Mouse (Mus musculus) forebrain, embryonic 10.5 days (tissue): Measurements from ENCODE around the gene Tprn. TPM values are rescaled to one million over a fixed set of nuclear protein-coding genes. Genes with fewer than 3 reads are reported as not detected.

Experiments used
- DNase-seq: peaks from one replicate; pipeline ENCODE4 v3.0.0-alpha.2; 2017; ENCODE audit warnings: low spot score; ENCODE audit errors: extremely low spot score
- H3K27ac ChIP-seq: fragments of 300-500 bp; sonication (generic); 2 replicates; pipeline ENCODE4 v1.5.1; 2016; ENCODE audit warnings: mild to moderate bottlenecking
- H3K27me3 ChIP-seq: fragments of 300-500 bp; sonication (generic); 2 replicates; pipeline ENCODE4 v1.6.1; 2016; ENCODE audit warnings: mild to moderate bottlenecking; ENCODE audit not compliant: poor library complexity, severe bottlenecking
- H3K36me3 ChIP-seq: fragments of 300-500 bp; sonication (generic); replicated peaks from 2 replicates; pipeline ENCODE4 v1.6.1; 2016; ENCODE audit warnings: mild to moderate bottlenecking, moderate library complexity
- H3K4me1 ChIP-seq: fragments of 300-500 bp; sonication (generic); 2 replicates; pipeline ENCODE4 v1.6.1; 2016
- H3K4me3 ChIP-seq: fragments of 300-500 bp; sonication (generic); 2 replicates; pipeline ENCODE4 v1.5.1; 2016; ENCODE audit warnings: mild to moderate bottlenecking, moderate library complexity
- H3K9me3 ChIP-seq: fragments of 300-500 bp; sonication (generic); 2 replicates; pipeline ENCODE4 v1.6.1; 2016; ENCODE audit warnings: mild to moderate bottlenecking, moderate library complexity
- WGBS: fragments of 180-500 bp; shearing (Covaris S2); methylation state at CpG from one replicate; pipeline ENCODE4 v1.1.7; 2016; 5-methylcytosine and 5-hydroxymethylcytosine counted together
- polyA plus RNA-seq: library from polyadenylated mRNA; unstranded; fragments of >200 nt; fragmentation: Nextera tagmentation; extraction: Ambion mirVana; gene quantifications from 2 replicates; pipeline ENCODE4 v1.2.1, GENCODE M21; 2016

Gene Tprn
- polyA plus RNA-seq, 1 experiment from 2014 or later, result 6.5 TPM

- H3K4me3 ChIP-seq, result peak within 1 kb of the TSS; percentile 49
- H3K27me3 ChIP-seq, result peaks cover 74% of the 10 kb centered on the region
- H3K4me1 ChIP-seq, result peaks cover 10% of the 10 kb centered on the region
- H3K9me3 ChIP-seq, result no peaks in the 10 kb centered on the region
- peak; percentile 67 for DNase-seq
- H3K27ac ChIP-seq, result no peak within 1 kb of the TSS
- 9% methylated on average over 58 of the region's 58 CpGs for WGBS
- no peaks in the 10 kb centered on the region for H3K36me3 ChIP-seq
Observed at GRCm38 (mm10) chr2:25318971-25319773, 56.8 kb downstream of the Tprn start, which contains the start of gene Grin1. Gene Grin1, minus strand, starts transcription at chr2:25319187.

Other genes starting within 250 kb of the Tprn start
- gene Nsmf, start 208.3 kb upstream of the Tprn start, polyA plus RNA-seq, result 62.7 and 64.7 TPM in 2 replicates
- not detected in 2 replicates for gene Entpd8, start 182.3 kb upstream of the Tprn start, polyA plus RNA-seq
- gene Noxa1, start 167.5 kb upstream of the Tprn start, polyA plus RNA-seq, result 0.26 and 0.29 TPM in 2 replicates
- gene Nrarp, start 81.9 kb upstream of the Tprn start, polyA plus RNA-seq, result 37.4 and 40.7 TPM in 2 replicates
- 1.3 and 1.5 TPM in 2 replicates for gene Tor4a, start 65.7 kb upstream of the Tprn start, polyA plus RNA-seq
- 128 and 130 TPM in 2 replicates for gene Nelfb, start 51.1 kb upstream of the Tprn start, polyA plus RNA-seq
- not detected in 2 replicates for gene Stpg3, start 48.0 kb upstream of the Tprn start, polyA plus RNA-seq
- 0.67 and 0.80 TPM in 2 replicates for gene Fam166a, start 43.9 kb upstream of the Tprn start, polyA plus RNA-seq
- 736 and 780 TPM in 2 replicates for gene Tubb4b, start 37.9 kb upstream of the Tprn start, polyA plus RNA-seq
- not detected in 2 replicates for gene Slc34a3, start 28.3 kb upstream of the Tprn start, polyA plus RNA-seq
- gene Rnf224, start 25.8 kb upstream of the Tprn start, polyA plus RNA-seq, result not detected in 2 replicates
- gene Rnf208, start 20.4 kb upstream of the Tprn start, polyA plus RNA-seq, result 23.3 and 26.5 TPM in 2 replicates
- gene Cysrt1, start 20.2 kb upstream of the Tprn start, polyA plus RNA-seq, result 0.18 and 0.22 TPM in 2 replicates
- 6.9 and 7.0 TPM in 2 replicates for gene AL732309.1, start 15.8 kb upstream of the Tprn start, polyA plus RNA-seq
- 15.9 and 17.9 TPM in 2 replicates for gene Tmem203, start 7.2 kb upstream of the Tprn start, polyA plus RNA-seq
- gene Ssna1, start 9.8 kb downstream of the Tprn start, polyA plus RNA-seq, result 231 and 247 TPM in 2 replicates
- 136 and 142 TPM in 2 replicates for gene Anapc2, start 9.9 kb downstream of the Tprn start, polyA plus RNA-seq
- gene Tmem210, start 25.5 kb downstream of the Tprn start, polyA plus RNA-seq, result not detected in 2 replicates
- not detected in 2 replicates for gene Lrrc26, start 27.3 kb downstream of the Tprn start, polyA plus RNA-seq
- 0.87 and 1.3 TPM in 2 replicates for gene Grin1, start 56.6 kb downstream of the Tprn start, polyA plus RNA-seq
- 53.5 and 58.9 TPM in 2 replicates for gene Man1b1, start 69.7 kb downstream of the Tprn start, polyA plus RNA-seq
- gene Dpp7, start 93.7 kb downstream of the Tprn start, polyA plus RNA-seq, result 17.6 and 21.8 TPM in 2 replicates
- gene Uap1l1, start 103.1 kb downstream of the Tprn start, polyA plus RNA-seq, result 7.3 and 7.9 TPM in 2 replicates
- gene Sapcd2, start 109.7 kb downstream of the Tprn start, polyA plus RNA-seq, result 93.7 and 96.1 TPM in 2 replicates
- gene Entpd2, start 133.3 kb downstream of the Tprn start, polyA plus RNA-seq, result 0.11 TPM in 1 of 2 replicates, not detected in the other
- gene Npdc1, start 136.7 kb downstream of the Tprn start, polyA plus RNA-seq, result 53.4 and 62.2 TPM in 2 replicates
- gene Fut7, start 160.6 kb downstream of the Tprn start, polyA plus RNA-seq, result not detected in 2 replicates
- gene Abca2, start 166.1 kb downstream of the Tprn start, polyA plus RNA-seq, result 8.8 and 9.0 TPM in 2 replicates
- gene Clic3, start 194.2 kb downstream of the Tprn start, polyA plus RNA-seq, result 0.57 TPM in 2 replicates
- gene Paxx, start 198.5 kb downstream of the Tprn start, polyA plus RNA-seq, result 12.4 and 15.5 TPM in 2 replicates
- 0.31 TPM in 1 of 2 replicates, not detected in the other for gene Ptgds, start 207.4 kb downstream of the Tprn start, polyA plus RNA-seq
- not detected in 2 replicates for gene Lcn12, start 231.3 kb downstream of the Tprn start, polyA plus RNA-seq
- gene Fbxw5, start 238.1 kb downstream of the Tprn start, polyA plus RNA-seq, result 90.7 and 93.9 TPM in 2 replicates
- 6.3 and 7.2 TPM in 2 replicates for gene C8g, start 239.1 kb downstream of the Tprn start, polyA plus RNA-seq